Mouse (Mus musculus) erythroid progenitor cell, adult 5-6 weeks (primary cell): ENCODE results near the gene Gm20909. TPM values are rescaled to one million over a fixed set of nuclear protein-coding genes. Genes with fewer than 3 reads are reported as not detected.
"Not testable (repeated sequence)": the region's sequence is repeated elsewhere in the genome, so short reads cannot be mapped to it uniquely, and the experiment has no call there.

ENCODE experiments used
- ATAC-seq: replicated peaks from 2 replicates; pipeline ENCODE4 v1.8.0; 2016; ENCODE audit warnings: moderate number of reproducible peaks, mild to moderate bottlenecking, moderate TSS enrichment, inconsistent platforms; ENCODE audit not compliant: poor library complexity, low FRiP score, severe bottlenecking
- total RNA-seq, 2 experiments: library from RNA; stranded (forward) in 1 of 2; stranded (reverse) in 1 of 2; fragments of 150-400 nt in 1 of 2; fragments of 186-747, 209-891 nt in 1 of 2; gene quantifications; 2 replicates each; pipeline versions ENCODE4 v1.2.3 to v1.2.4; 2015 to 2017; ENCODE audit warnings: low replicate concordance in 2 of 2

Gm20909 gene
- total RNA-seq (2015; ENCODE audit: low replicate concordance) (not detected in 2 replicates), total RNA-seq (2017; ENCODE audit: low replicate concordance) (not detected in 2 replicates)

DNA sequence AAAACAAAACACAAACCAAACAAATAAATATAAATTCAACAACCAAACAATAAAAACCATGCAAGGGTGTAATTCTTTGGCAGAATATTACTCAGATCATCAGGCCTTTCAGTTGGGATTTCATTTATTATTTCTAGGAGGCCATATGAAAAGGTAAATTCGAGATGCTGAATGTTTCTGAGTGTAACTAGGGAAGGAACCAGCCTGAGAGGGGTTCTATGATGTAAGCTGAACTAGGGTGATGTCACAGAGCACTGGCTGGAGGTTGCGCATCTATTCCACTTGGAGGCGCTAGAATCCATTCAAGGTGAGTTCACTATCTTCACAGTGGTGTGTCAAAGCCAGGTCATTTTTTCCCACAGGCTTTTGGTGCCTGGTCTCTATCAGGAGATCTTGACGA, at the start of gene Gm20909:
Gene Gm20909 (plus strand): TSS at position 301 of the 400 bp plus-strand sequence.
- ATAC-seq = not testable (repeated sequence)

Other genes starting within 250 kb of the Gm20909 start
- not detected in 2 replicates for gene Gm29866, start 170.9 kb upstream of the Gm20909 start, total RNA-seq (2015; ENCODE audit: low replicate concordance)
- not detected in 2 replicates for gene Gm29866, start 170.9 kb upstream of the Gm20909 start, total RNA-seq (2017; ENCODE audit: low replicate concordance)
- not detected in 2 replicates for gene Gm20865, start 77.0 kb downstream of the Gm20909 start, total RNA-seq (2015; ENCODE audit: low replicate concordance)
- not detected in 2 replicates for gene Gm20865, start 77.0 kb downstream of the Gm20909 start, total RNA-seq (2017; ENCODE audit: low replicate concordance)